Mouse (Mus musculus) embryo, embryonic 11 days (tissue): ENCODE measurements around the gene Olfr26.
A peak's percentile ranks its signal among the peaks of the same experiment; 100 is the strongest.
"Not testable (repeated sequence)": the region's sequence is repeated elsewhere in the genome, so short reads cannot be mapped to it uniquely, and the experiment has no call there.

Source experiments
- DNase-seq: peaks from one replicate; pipeline ENCODE4 v3.0.0-alpha.2; 2015

The Olfr26 gene

GRCm38 (mm10) chr9:38854760-38855159 lies at the start of gene Olfr26:
Gene Olfr26 (plus strand): TSS chr9:38855060.
- no peak for DNase-seq

GRCm38 (mm10) chr9:38805696-38806095 lies 49.2 kb upstream of the Olfr26 start:
- DNase-seq: peak; percentile 1

GRCm38 (mm10) chr9:38814314-38814713 lies 40.5 kb upstream of the Olfr26 start, which contains the start of gene Olfr922:
Gene Olfr922 (plus strand): TSS chr9:38814614.
- no peak for DNase-seq

GRCm38 (mm10) chr9:38815458-38815986 lies 39.3 kb upstream of the Olfr26 start:
- DNase-seq: no peak

GRCm38 (mm10) chr9:38826245-38826644 lies 28.6 kb upstream of the Olfr26 start, which contains the start of gene Olfr923:
Gene Olfr923 (plus strand): TSS chr9:38826545.
- no peak for DNase-seq

- DNase-seq: no peak
These were observed 21.8 kb upstream of the Olfr26 start for GRCm38 (mm10) chr9:38833027-38833426.

- DNase-seq: no peak
These were observed 10.7 kb upstream of the Olfr26 start, which contains the start of gene Olfr924 for GRCm38 (mm10) chr9:38844149-38844548. Gene Olfr924 (plus strand): TSS chr9:38844449.

- not testable (repeated sequence) for DNase-seq
These were observed 20.0 kb downstream of the Olfr26 start for GRCm38 (mm10) chr9:38874880-38875279.

- DNase-seq: no peak
These were observed 22.0 kb downstream of the Olfr26 start, which contains the start of gene Olfr926 for GRCm38 (mm10) chr9:38876826-38877225. Gene Olfr926 (plus strand): TSS chr9:38877126.
